Mouse (Mus musculus) midbrain, embryonic 15.5 days (tissue): ENCODE measurements at regions not wholly inside any gene's neighbourhood (a gene's known extent, or its start where the extent isn't known, plus 50 kb on each side); places are given as distances from the start of the nearest gene placed in this dataset.

Source experiments
- ATAC-seq: fragments of 200-750 bp; cut with Nextera tagmentation; replicated peaks from 2 replicates; pipeline ENCODE4 v1.8.0; 2017; ENCODE audit warnings: moderate TSS enrichment
- H3K27ac ChIP-seq: fragments of 300-500 bp; sonication (generic); 2 replicates; pipeline ENCODE4 v1.5.1; 2015; ENCODE audit warnings: mild to moderate bottlenecking, inconsistent platforms
- H3K27me3 ChIP-seq: fragments of 300-500 bp; sonication (generic); replicated peaks from 2 replicates; pipeline ENCODE4 v1.6.1; 2015; ENCODE audit warnings: inconsistent platforms
- H3K36me3 ChIP-seq: fragments of 300-500 bp; sonication (generic); replicated peaks from 2 replicates; pipeline ENCODE4 v1.6.1; 2015; ENCODE audit warnings: inconsistent platforms
- H3K4me1 ChIP-seq: fragments of 300-500 bp; sonication (generic); 2 replicates; pipeline ENCODE4 v1.6.1; 2015; ENCODE audit warnings: inconsistent platforms
- H3K4me2 ChIP-seq: fragments of 300-500 bp; sonication (generic); 2 replicates; pipeline ENCODE4 v1.6.1; 2015; ENCODE audit warnings: inconsistent platforms, mild to moderate bottlenecking, moderate library complexity
- H3K4me3 ChIP-seq: fragments of 300-500 bp; sonication (generic); 2 replicates; pipeline ENCODE4 v1.5.1; 2015; ENCODE audit warnings: mild to moderate bottlenecking, inconsistent platforms
- H3K9ac ChIP-seq: fragments of 300-500 bp; sonication (generic); 2 replicates; pipeline ENCODE4 v1.6.1; 2015; ENCODE audit warnings: mild to moderate bottlenecking, inconsistent platforms
- H3K9me3 ChIP-seq: fragments of 300-500 bp; sonication (generic); 2 replicates; pipeline ENCODE4 v1.6.1; 2016; ENCODE audit warnings: inconsistent platforms
- WGBS: fragments of 180-500 bp; shearing (Covaris S2); methylation state at CpG from one replicate; pipeline ENCODE4 v1.1.7; 2015; ENCODE audit warnings: mixed read lengths; 5-methylcytosine and 5-hydroxymethylcytosine counted together

DNA sequence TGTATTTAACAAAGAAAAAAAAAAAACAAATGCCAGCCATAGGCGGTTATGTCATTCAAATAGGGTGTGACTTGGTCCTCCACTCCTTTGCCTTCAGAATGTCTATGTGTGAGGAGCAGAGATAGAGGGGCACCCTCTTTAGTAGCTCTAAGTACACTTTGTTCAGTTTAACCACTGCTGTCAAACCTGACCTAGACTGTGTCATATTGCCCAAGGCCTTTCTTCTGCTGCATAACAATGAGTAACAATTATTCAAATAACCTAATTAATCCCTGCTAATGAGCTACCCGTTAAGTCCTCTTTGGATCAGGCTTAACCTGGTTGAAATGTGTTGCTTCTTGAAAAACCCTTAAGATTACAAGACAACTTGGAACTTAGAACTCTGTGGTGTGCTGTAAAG, 81.6 kb upstream of the BC052040 start:
- no peak overlapping the region for H3K4me3 ChIP-seq
- no peak overlapping the region for H3K27ac ChIP-seq
- no peak overlapping the region for H3K4me2 ChIP-seq
- no peak for ATAC-seq
- no peaks in the 10 kb centered on the region for H3K36me3 ChIP-seq
- 82% methylated on average over 2 of the region's 2 CpGs for WGBS
- no peaks in the 10 kb centered on the region for H3K4me1 ChIP-seq
- no peaks in the 10 kb centered on the region for H3K9me3 ChIP-seq
- H3K9ac ChIP-seq, result no peak overlapping the region
- no peaks in the 10 kb centered on the region for H3K27me3 ChIP-seq

DNA sequence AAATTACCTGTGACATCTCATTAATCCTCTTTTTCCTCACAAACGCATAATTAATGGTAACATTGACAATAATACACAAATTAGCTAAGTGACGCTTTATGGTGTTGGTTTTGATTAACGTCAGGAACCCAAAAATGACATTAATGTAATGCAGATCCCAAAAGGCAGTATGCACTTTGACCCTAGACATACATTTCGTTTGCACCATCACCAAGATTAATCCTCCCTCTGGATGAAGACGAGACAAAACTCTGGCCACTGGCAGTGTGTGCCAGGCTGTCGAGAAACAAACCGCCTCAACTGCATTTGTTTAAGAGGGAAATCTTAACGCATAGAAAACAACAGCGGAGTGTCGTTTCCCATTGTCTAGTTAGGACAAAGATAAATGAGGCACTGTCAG, 72.0 kb upstream of the BC052040 start:
- H3K9me3 ChIP-seq, result no peaks in the 10 kb centered on the region
- no peak for ATAC-seq
- H3K27ac ChIP-seq, result no peak overlapping the region
- no peak overlapping the region for H3K9ac ChIP-seq
- H3K4me1 ChIP-seq, result peaks cover 3% of the 10 kb centered on the region; the same call in 1 of the 2 replicates
- no peak overlapping the region for H3K4me2 ChIP-seq
- WGBS, result 45% methylated on average over 10 of the region's 10 CpGs
- no peaks in the 10 kb centered on the region for H3K36me3 ChIP-seq
- no peaks in the 10 kb centered on the region; the same call in 1 of the 2 replicates for H3K27me3 ChIP-seq
- H3K4me3 ChIP-seq, result no peak overlapping the region

DNA sequence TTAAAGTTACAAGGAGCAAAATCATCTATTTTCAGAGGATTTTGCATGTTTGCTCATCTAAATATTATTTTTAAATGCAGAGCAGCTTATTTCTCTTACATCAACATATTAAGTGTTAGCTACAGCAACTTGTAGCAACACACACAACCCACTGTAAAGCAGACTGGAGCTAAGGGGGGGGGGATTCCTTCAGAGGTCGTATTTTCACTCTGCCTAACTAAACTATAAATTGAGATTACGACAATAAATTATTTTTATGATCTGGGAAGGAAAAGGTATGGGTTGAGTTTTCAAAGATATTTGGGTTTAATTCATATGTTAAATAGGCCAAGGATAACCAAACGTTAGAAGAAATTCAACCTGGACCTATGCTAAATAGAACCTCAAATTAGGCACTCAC, 70.4 kb upstream of the BC052040 start:
- Histone ChIP-seq H3K4me2 (no peak overlapping the region), H3K4me1 (peaks cover 3% of the 10 kb centered on the region; the same call in 1 of the 2 replicates), H3K9ac (no peak overlapping the region), H3K27me3 (no peaks in the 10 kb centered on the region; the same call in 1 of the 2 replicates), H3K9me3 (no peaks in the 10 kb centered on the region), H3K27ac (no peak overlapping the region), H3K36me3 (no peaks in the 10 kb centered on the region), H3K4me3 (no peak overlapping the region)
- WGBS, result 70% methylated on average over 3 of the region's 3 CpGs
- no peak for ATAC-seq

DNA sequence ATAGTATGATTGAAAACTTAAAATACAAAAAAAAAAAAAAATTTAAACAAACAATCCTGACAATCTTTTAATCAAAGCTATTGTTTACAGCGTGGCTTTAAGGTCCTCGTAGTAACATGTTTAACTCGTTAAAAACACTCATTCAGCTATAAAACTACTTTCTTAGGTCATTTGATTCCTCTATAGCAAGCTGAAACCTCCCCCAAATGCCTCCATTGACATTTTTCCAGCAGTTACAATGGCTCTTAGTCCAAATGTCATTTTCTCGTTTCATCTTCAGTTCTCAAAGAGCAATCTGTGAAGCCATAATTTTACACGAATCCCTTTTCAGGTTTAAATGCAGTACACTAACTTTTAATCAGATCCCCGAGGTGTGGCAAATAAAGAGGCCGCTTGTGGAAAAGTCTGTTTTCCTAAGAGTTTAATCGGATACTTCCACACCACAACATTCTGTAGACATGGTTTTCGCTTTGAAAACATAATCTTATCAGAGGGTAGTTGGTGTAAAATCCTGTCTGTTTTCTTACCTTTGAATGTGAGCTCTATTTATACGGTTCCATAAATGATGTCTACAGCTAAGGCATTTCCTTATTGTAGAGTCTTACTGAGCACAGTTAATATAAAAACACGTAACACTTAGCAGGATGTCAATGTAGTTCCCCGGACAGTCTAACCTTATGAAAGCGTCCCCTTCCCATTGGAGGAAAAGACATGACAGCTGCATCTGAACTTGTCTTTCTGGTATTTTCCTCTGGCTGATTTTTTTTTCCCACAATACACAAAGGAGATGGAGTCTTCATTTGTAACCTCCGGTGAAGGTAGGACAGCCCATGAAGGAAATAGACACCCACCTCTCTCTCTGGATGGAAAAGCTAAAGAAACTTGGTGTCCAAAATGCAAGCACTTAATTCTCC, 69.6 kb upstream of the BC052040 start:
- Histone ChIP-seq H3K27ac (no peak overlapping the region), H3K4me2 (no peak overlapping the region), H3K9me3 (no peaks in the 10 kb centered on the region), H3K4me1 (peaks cover 3% of the 10 kb centered on the region; the same call in 1 of the 2 replicates), H3K9ac (no peak overlapping the region), H3K36me3 (no peaks in the 10 kb centered on the region), H3K27me3 (no peaks in the 10 kb centered on the region; the same call in 1 of the 2 replicates), H3K4me3 (no peak overlapping the region)
- WGBS, result 74% methylated on average over 14 of the region's 14 CpGs
- ATAC-seq, result no peak

DNA sequence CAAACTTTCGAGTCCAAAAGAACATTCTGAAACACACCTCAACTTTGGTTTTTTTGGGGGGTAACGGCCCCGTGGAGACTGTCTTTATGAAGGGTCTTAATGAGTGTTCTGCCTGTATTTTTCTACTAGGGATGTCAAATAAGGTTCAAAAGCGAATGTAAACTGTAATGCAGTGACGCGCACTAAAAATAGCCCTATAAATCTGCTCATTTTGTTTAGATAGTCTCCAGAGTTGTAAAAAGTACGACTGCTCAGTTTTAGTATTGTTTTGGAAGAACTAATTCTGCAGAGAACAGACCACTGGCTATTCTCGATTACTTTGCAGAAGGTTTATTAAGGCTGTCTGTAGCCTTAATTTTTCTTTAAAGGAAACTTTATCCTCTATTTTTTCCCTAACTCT, 68.6 kb upstream of the BC052040 start:
- no peak overlapping the region for H3K9ac ChIP-seq
- no peaks in the 10 kb centered on the region for H3K9me3 ChIP-seq
- ATAC-seq, result no peak

DNA sequence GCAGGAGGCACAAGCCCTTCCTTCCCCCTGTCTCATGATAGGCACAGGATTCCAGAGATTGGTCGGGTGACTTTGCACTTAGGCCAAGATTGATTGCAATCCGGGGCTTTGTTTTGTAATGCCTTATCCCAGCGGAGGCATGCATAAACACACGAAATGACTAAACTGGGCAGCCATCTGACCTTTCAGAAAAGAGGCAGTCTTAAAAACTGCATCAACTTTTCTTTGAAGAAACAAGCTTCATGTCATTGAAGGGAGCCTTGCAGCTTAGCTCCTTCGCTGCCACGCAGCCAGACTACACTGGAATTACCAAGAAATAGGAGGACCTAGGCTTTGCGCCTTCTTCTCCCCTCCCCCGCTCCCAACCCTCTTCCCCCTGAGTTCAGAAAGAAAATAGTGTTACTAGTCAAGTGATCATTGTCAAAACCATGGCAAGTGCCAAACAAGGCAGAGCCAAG, 67.7 kb upstream of the BC052040 start:
- Histone ChIP-seq H3K4me2 (no peak overlapping the region), H3K9ac (no peak overlapping the region)
- ATAC-seq, result no peak

More for the DNA sequence above, 68.6 kb upstream of the BC052040 start:
- Histone ChIP-seq H3K4me1 (peaks cover 3% of the 10 kb centered on the region; the same call in 1 of the 2 replicates), H3K36me3 (no peaks in the 10 kb centered on the region), H3K27me3 (no peaks in the 10 kb centered on the region; the same call in 1 of the 2 replicates), H3K4me3 (no peak overlapping the region), H3K27ac (no peak overlapping the region), H3K4me2 (no peak overlapping the region)
- WGBS, result 86% methylated on average over 8 of the region's 8 CpGs

DNA sequence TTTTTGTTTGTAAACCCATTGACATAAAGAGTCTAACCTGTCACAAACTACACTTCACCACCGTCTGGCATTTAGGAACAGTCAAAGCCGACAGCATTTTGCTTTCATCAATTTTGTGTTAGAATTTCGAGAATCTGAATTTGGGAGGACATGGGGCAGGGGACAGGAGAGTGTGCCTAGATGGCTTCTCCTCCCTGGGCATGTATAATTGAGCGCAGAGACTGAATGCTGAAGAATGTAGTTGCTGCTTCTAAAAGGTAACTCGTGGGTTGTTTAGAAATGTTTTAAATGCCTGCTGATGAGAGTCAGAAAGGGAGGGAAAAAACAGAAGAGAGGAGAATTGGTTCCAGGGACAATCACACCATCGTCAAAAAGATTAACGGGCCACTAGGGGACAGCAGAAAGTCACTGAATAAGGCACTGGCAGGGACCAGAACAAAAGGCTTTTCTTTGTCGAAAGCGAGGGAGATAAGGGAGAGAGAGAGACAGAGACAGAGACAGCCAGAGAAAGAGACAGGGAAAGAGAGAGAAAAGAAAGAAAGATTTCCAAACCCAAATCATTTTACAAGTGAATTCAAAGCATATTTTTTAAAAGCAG, 66.6 kb upstream of the BC052040 start:
- Histone ChIP-seq H3K4me2 (no peak overlapping the region), H3K36me3 (no peaks in the 10 kb centered on the region), H3K9me3 (no peaks in the 10 kb centered on the region), H3K4me3 (no peak overlapping the region), H3K27me3 (no peaks in the 10 kb centered on the region; the same call in 1 of the 2 replicates), H3K9ac (no peak overlapping the region), H3K27ac (no peak overlapping the region), H3K4me1 (peaks cover 3% of the 10 kb centered on the region; the same call in 1 of the 2 replicates)
- 11% methylated on average over 9 of the region's 9 CpGs for WGBS
- no peak; the same call in 1 of the 2 replicates for ATAC-seq

More for the DNA sequence above, 67.7 kb upstream of the BC052040 start:
- WGBS, result 18% methylated on average over 8 of the region's 8 CpGs
- Histone ChIP-seq H3K27ac (no peak overlapping the region), H3K4me3 (no peak overlapping the region), H3K9me3 (no peaks in the 10 kb centered on the region), H3K36me3 (no peaks in the 10 kb centered on the region), H3K4me1 (peaks cover 3% of the 10 kb centered on the region; the same call in 1 of the 2 replicates), H3K27me3 (no peaks in the 10 kb centered on the region; the same call in 1 of the 2 replicates)

DNA sequence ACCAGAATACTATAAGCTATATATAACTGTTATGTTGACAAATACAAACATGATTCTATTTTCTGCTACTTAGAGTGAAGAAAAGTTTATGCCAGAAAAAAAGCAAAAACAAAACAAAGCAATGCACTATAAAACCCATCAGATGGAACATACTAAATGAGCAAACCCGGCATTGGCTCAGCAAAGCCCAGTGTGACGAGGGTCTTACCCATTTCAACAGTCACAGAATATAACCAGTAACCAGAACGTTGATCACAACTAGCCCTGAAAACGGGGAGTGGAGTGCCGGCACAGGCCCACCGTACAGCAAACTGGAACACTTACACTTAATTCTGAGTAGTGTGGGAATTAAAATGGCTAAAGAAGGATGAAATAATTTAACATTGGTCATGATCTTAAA, 66.0 kb upstream of the BC052040 start:
- H3K27me3 ChIP-seq, result no peaks in the 10 kb centered on the region; the same call in 1 of the 2 replicates
- no peaks in the 10 kb centered on the region for H3K36me3 ChIP-seq
- no peak overlapping the region for H3K27ac ChIP-seq
- H3K9ac ChIP-seq, result no peak overlapping the region
- no peak for ATAC-seq
- H3K4me2 ChIP-seq, result no peak overlapping the region
- WGBS, result 73% methylated on average over 6 of the region's 6 CpGs
- H3K4me3 ChIP-seq, result no peak overlapping the region
- H3K9me3 ChIP-seq, result no peaks in the 10 kb centered on the region
- H3K4me1 ChIP-seq, result peaks cover 3% of the 10 kb centered on the region; the same call in 1 of the 2 replicates

DNA sequence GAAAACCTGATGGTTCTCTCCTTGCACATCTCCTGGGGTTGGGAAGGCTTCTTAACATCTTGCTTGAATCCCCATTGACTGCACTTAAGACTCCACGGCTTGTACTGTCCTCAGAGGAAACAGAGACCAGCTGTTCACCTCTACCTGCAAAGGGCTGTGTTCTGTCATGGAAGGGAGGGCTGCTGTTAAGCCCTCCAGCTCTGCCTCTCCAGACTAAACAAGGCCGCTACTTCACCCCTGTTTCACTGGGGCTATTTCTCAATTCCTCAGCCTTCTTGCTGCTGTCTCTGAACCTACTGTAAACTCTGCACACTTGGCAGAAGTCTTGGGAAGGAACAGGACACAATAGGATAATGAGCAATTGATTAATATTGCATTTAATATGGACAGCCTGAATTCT, 64.7 kb upstream of the BC052040 start:
- no peaks in the 10 kb centered on the region for H3K36me3 ChIP-seq
- H3K4me2 ChIP-seq, result no peak overlapping the region
- H3K9me3 ChIP-seq, result no peaks in the 10 kb centered on the region
- no peak overlapping the region for H3K4me3 ChIP-seq
- ATAC-seq, result no peak
- no peak overlapping the region for H3K9ac ChIP-seq
- H3K27me3 ChIP-seq, result no peaks in the 10 kb centered on the region; the same call in 1 of the 2 replicates
- peaks cover 3% of the 10 kb centered on the region; the same call in 1 of the 2 replicates for H3K4me1 ChIP-seq
- WGBS, result 56% methylated on average over 2 of the region's 2 CpGs
- H3K27ac ChIP-seq, result no peak overlapping the region

DNA sequence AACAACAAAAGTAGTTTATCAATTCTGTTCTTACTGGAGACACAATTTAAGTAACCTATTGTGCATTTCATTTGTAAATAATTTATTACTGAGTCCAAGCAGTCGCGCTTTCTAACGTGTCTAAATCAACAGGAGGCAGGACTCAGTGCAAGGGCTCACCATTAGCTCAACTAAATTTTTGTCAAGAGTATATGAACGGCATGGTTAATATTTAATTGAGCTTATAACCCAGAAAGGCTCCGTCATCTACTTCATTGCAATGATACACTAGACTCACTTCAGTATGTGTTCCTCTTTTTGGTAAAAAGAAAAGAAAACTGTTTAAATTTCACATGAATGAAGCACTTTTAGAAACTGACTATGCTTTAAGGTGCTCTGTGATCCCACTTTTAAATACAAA, 61.5 kb upstream of the BC052040 start:
- Histone ChIP-seq H3K27ac (no peak overlapping the region), H3K9ac (no peak overlapping the region), H3K4me2 (no peak overlapping the region), H3K9me3 (no peaks in the 10 kb centered on the region), H3K27me3 (no peaks in the 10 kb centered on the region), H3K4me3 (no peak overlapping the region), H3K4me1 (no peaks in the 10 kb centered on the region), H3K36me3 (no peaks in the 10 kb centered on the region)
- 79% methylated on average over 5 of the region's 5 CpGs for WGBS
- ATAC-seq, result no peak

DNA sequence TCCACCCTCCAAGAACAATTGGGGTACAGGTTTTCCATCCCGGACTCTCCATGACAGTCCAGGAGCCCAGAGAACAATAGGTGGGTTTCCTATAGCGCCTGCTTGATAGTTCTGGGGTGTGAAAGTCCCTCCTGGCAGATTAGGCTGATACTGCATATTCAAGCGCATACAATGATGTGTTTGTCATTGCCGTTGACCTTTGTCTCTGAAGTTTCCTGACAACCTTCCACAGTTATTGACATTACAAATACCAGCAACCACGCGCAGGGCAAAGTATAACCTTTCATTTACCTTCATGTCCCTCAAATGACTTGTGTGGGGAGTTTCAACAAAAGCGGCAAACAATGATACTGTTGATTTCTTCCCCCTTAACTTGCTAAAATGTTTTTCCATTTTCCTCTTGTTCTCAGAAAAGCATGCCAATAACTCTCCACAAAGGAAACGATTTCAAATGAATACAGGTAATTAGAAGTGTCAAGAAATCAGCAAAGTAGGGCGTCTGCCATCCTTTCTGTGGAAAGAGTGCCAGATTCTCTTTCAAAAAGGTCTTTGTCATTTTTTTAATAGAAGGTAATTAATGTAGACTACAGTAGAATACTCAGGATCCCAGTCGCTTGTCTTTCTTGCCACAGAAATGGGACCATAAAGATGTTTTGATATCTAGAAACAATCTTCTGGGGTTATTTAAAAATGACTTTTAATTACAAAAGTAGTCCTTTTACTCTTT, 60.9 kb upstream of the BC052040 start:
- no peaks in the 10 kb centered on the region for H3K4me1 ChIP-seq
- 64% methylated on average over 10 of the region's 10 CpGs for WGBS
- no peaks in the 10 kb centered on the region for H3K36me3 ChIP-seq

DNA sequence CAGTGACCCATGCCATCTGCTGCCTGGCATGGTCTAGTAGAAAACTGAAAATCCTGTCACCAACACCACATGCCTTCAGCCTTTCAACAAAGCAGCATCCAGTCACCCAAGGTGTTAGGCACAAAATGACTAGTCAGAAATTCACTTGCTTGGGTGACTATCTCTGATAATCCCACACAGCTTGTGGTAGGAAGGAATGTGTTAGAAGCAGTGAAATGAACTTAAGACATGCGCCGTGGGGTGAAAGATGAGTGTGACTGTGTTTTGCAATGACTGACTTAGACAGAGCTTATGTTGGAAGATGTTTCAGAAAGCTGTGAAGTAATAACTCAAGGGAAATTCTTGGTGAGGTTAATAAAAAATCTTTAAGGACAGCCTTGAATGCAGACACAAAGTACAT, 51.6 kb upstream of the BC052040 start:
- no peaks in the 10 kb centered on the region for H3K9me3 ChIP-seq
- WGBS, result 81% methylated on average over 2 of the region's 2 CpGs
- H3K9ac ChIP-seq, result no peak overlapping the region
- H3K4me2 ChIP-seq, result no peak overlapping the region
- no peak overlapping the region for H3K27ac ChIP-seq
- ATAC-seq, result no peak
- H3K36me3 ChIP-seq, result no peaks in the 10 kb centered on the region
- H3K4me1 ChIP-seq, result no peaks in the 10 kb centered on the region
- no peak overlapping the region for H3K4me3 ChIP-seq
- H3K27me3 ChIP-seq, result no peaks in the 10 kb centered on the region

More for the DNA sequence above, 60.9 kb upstream of the BC052040 start:
- H3K4me2 ChIP-seq, result no peak overlapping the region
- no peak for ATAC-seq
- H3K4me3 ChIP-seq, result no peak overlapping the region
- H3K9ac ChIP-seq, result no peak overlapping the region
- no peaks in the 10 kb centered on the region for H3K9me3 ChIP-seq
- no peaks in the 10 kb centered on the region for H3K27me3 ChIP-seq
- H3K27ac ChIP-seq, result no peak overlapping the region
